Mouse (Mus musculus): ENCODE measurements at regions not wholly inside any gene's neighbourhood (a gene's known extent, or its start where the extent isn't known, plus 50 kb on each side); places are given as distances from the start of the nearest gene placed in this dataset.

GRCm38 (mm10) chr3:21667349-21668143 lies 408.9 kb upstream of the Tbl1xr1 start:
- TF ChIP-seq CTCF (IDR thresholded peaks at IDR 0.05; ENCODE audit: insufficient read depth, low read depth, low read length): no peak
- no peak for TF ChIP-seq POLR2A (IDR thresholded peaks at IDR 0.05; ENCODE audit: insufficient read depth, low read depth, low read length)
